Mouse (Mus musculus) adipocyte (in vitro differentiated cells): Measurements from ENCODE around the gene Rrp36.

Experiments
- DNase-seq: peaks from one replicate; pipeline ENCODE4 v3.0.0-alpha.2; 2016; ENCODE audit warnings: low spot score

Rrp36 gene

DNA sequence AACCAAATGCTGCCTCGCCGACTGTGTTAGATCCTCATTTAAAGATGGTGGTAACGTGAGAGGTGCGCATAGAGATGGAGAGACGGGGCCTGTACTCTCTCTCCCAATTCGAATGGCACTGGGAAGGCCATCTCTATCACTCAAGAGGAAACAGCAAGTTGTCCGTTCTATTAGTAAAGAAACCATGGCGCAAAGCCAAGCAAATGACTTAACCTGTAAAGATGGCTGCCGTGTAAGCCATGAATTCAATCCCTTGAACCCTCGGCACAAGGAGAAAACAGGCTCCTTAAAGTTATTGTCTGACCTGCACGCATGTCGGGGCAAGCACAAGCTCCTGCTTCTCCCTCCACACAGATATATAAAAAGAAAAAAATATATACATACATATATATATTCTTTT is 56.4 kb downstream of the Rrp36 start:
- no peak for DNase-seq
